Mouse (Mus musculus) embryonic facial prominence, embryonic 10.5 days (tissue): ENCODE results near the gene Ms4a18. TPM values are rescaled to one million over a fixed set of nuclear protein-coding genes. Genes with fewer than 3 reads are reported as not detected.
A peak's percentile ranks its signal among the peaks of the same experiment; 100 is the strongest.
"Not testable (repeated sequence)": the region's sequence is repeated elsewhere in the genome, so short reads cannot be mapped to it uniquely, and the experiment has no call there.

Source experiments
- DNase-seq: peaks from one replicate; pipeline ENCODE4 v3.0.0-alpha.2; 2017; ENCODE audit warnings: low spot score
- H3K27ac ChIP-seq: fragments of 300-500 bp; sonication (generic); replicated peaks from 2 replicates; pipeline ENCODE4 v1.5.1; 2016; ENCODE audit warnings: mild to moderate bottlenecking
- H3K27me3 ChIP-seq: fragments of 300-500 bp; sonication (generic); replicated peaks from 2 replicates; pipeline ENCODE4 v1.6.1; 2016; ENCODE audit warnings: low read depth, mild to moderate bottlenecking; ENCODE audit not compliant: poor library complexity, severe bottlenecking
- H3K36me3 ChIP-seq: fragments of 300-500 bp; sonication (generic); replicated peaks from 2 replicates; pipeline ENCODE4 v1.6.1; 2016; ENCODE audit warnings: mild to moderate bottlenecking, moderate library complexity
- H3K4me1 ChIP-seq: fragments of 300-500 bp; sonication (generic); 2 replicates; pipeline ENCODE4 v1.6.1; 2016
- H3K4me3 ChIP-seq: fragments of 300-500 bp; sonication (generic); 2 replicates; pipeline ENCODE4 v1.5.1; 2016; ENCODE audit warnings: mild to moderate bottlenecking, moderate library complexity
- H3K9me3 ChIP-seq: fragments of 300-500 bp; sonication (generic); 2 replicates; pipeline ENCODE4 v1.6.1; 2016; ENCODE audit warnings: mild to moderate bottlenecking
- WGBS: fragments of 180-500 bp; shearing (Covaris S2); methylation state at CpG from one replicate; pipeline ENCODE4 v1.1.7; 2016; 5-methylcytosine and 5-hydroxymethylcytosine counted together
- polyA plus RNA-seq: library from polyadenylated mRNA; unstranded; fragments of >200 nt; fragmentation: Nextera tagmentation; extraction: Ambion mirVana; gene quantifications from 2 replicates; pipeline ENCODE4 v1.2.1, GENCODE M21; 2016

The Ms4a18 gene
- not detected in 2 replicates for polyA plus RNA-seq

DNA sequence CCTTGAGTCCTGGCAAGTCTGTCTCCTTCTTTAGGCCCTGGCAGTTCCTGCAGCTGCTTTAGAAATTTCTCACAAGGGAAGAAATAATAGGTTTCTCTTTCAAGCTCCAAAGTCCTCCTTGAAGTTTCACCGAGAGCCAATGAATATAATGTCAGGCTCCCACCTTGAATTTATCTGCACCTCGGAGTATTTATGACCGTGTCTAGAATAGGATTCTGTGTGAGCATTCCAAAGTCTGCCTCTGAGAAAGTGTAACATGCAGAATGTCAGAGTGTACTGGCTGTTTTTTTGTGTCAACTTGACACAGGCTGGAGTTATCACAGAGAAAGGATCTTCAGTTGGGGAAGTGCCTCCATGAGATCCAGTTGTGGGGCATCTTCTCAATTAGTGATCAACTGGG, at the start of gene Ms4a18:
Ms4a18 (minus strand) TSS at position 141 of the 400 bp plus-strand sequence.
- 88% methylated on average over 3 of the region's 3 CpGs for WGBS
- no peaks in the 10 kb centered on the region for H3K9me3 ChIP-seq
- no peaks in the 10 kb centered on the region for H3K4me1 ChIP-seq
- no peak within 1 kb of the TSS for H3K27ac ChIP-seq
- H3K27me3 ChIP-seq: no peaks in the 10 kb centered on the region
- no peak within 1 kb of the TSS for H3K4me3 ChIP-seq
- no peaks in the 10 kb centered on the region for H3K36me3 ChIP-seq
- no peak for DNase-seq

DNA sequence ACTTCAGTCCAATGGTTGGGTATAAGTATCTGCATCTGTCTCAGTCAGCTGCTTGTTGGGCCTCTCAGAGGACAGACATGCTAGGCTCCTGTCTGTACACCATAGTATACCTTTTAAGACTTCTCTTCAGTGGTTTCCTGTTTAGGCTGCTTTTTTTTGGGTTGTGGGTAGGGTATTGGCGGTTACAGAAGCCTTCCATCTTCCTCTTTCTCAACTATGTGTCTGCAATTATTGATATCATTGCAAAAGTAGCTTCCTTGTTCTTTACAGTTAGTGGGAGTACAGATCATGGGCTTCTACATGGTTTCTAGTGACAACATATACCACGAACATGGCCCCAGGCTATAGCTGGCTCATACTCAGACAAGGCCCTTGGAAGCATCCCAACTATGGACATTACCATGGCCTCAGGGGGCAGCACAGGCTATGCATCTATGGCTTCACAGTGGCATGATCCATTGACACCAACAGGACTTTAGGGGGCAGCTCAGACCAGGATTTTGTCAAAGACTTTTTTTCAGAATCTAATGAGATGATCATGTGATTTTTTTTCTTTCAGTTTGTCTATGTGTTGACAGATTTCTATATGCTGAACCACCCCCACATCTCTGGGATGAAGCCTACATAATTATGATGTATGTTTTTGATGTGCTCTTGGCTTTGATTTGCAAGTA, 47.5 kb upstream of the Ms4a18 start:
- Histone ChIP-seq H3K4me1 (no peaks in the 10 kb centered on the region), H3K27me3 (no peaks in the 10 kb centered on the region), H3K36me3 (no peaks in the 10 kb centered on the region), H3K27ac (no peak overlapping the region), H3K4me3 (no peak overlapping the region), H3K9me3 (no peaks in the 10 kb centered on the region)
- DNase-seq: no peak
- 83% methylated on average over 2 of the region's 2 CpGs for whole genome bisulfite sequencing

DNA sequence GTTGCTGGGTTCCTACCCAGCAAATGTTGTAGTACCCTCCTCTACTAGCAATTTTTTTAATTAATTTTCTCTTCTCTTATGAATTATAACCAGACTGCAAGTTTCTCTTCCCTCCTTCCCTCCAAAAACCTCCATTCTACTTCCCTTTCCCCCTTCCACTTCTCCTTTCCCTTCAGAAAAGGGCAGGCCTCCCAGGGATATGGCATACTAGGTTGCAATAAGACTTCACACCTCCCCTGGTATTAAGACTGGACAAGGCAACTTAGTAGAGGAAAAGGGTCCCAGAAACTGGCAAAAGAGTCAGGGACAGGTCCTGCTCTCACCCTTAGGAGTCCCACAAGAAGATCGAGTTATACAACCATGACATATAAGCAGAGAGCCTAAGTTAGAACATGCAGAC, 43.1 kb upstream of the Ms4a18 start:
- Histone ChIP-seq H3K27ac (no peak overlapping the region), H3K36me3 (no peaks in the 10 kb centered on the region), H3K9me3 (no peaks in the 10 kb centered on the region), H3K4me3 (no peak overlapping the region), H3K27me3 (no peaks in the 10 kb centered on the region), H3K4me1 (no peaks in the 10 kb centered on the region)
- no peak for DNase-seq
- 87% methylated on average over 1 of the region's 1 CpGs for WGBS

DNA sequence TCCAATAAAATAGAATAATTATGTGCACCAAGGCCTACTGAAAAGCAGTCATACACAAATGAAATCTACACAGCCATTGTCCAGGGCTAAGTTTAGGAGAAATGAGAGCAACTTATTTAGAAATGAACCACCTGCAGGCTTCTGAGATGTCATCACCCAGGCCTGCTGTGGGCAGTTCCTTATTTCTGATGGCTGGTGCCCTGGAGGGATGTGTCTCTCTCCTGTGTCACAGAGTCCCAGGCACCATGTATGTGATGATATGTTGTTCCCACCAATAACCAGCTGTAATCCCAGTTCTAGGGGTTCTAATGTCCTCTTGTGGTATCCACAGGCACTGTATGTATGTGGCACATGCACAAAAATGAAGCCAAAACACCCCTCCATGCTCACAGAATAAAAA, 42.1 kb upstream of the Ms4a18 start:
- H3K27ac ChIP-seq: no peak overlapping the region
- no peak for DNase-seq
- no peak overlapping the region for H3K4me3 ChIP-seq
- H3K4me1 ChIP-seq: no peaks in the 10 kb centered on the region
- H3K36me3 ChIP-seq: no peaks in the 10 kb centered on the region
- no peaks in the 10 kb centered on the region for H3K27me3 ChIP-seq
- no peaks in the 10 kb centered on the region for H3K9me3 ChIP-seq

DNA sequence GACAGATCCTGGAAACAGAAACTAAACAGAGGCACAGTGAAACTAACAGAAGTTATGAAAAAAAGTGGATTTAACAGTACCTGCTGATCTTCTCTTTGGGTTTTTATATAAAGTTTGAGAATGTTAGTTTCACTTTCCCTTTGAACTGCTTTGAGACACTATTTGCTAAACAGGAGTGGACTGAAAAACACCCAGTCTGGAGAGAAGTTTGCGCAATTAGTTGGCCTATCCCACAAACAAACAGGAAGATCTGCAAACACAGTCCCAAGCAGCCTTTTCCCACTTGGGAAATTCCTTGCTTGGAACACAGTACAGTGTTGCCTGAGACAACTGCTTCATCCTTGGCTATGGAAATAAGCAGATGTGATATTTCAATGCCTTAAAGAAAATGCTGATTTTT, 37.9 kb upstream of the Ms4a18 start:
- H3K27ac ChIP-seq, H3K9me3 ChIP-seq, H3K4me3 ChIP-seq, DNase-seq, H3K36me3 ChIP-seq, H3K4me1 ChIP-seq, H3K27me3 ChIP-seq: not testable (repeated sequence)
- 92% methylated on average over 1 of the region's 1 CpGs for WGBS

DNA sequence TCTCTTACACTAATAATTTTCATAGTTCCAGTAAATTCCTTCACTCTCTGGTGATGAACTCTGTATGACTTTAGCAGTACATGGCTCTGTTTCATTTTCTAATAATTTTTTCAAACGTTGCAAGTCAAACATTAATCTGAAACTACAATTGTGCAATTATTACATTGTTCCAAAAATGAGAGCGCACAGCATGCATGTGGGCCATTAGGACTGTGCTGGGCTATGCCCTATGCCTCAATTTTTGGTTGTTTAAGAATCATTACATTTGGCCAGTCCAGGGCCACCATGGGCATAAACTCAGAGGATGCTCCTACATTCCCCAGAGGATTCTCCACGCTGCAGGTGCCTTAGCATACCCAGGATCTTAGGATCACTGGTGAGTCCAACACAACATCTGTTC, 35.4 kb upstream of the Ms4a18 start:
- H3K4me3 ChIP-seq: no peak overlapping the region
- 70% methylated on average over 3 of the region's 3 CpGs for WGBS
- H3K27me3 ChIP-seq: no peaks in the 10 kb centered on the region
- no peaks in the 10 kb centered on the region for H3K4me1 ChIP-seq
- no peaks in the 10 kb centered on the region for H3K9me3 ChIP-seq
- no peak for DNase-seq
- no peak overlapping the region for H3K27ac ChIP-seq
- no peaks in the 10 kb centered on the region for H3K36me3 ChIP-seq

DNA sequence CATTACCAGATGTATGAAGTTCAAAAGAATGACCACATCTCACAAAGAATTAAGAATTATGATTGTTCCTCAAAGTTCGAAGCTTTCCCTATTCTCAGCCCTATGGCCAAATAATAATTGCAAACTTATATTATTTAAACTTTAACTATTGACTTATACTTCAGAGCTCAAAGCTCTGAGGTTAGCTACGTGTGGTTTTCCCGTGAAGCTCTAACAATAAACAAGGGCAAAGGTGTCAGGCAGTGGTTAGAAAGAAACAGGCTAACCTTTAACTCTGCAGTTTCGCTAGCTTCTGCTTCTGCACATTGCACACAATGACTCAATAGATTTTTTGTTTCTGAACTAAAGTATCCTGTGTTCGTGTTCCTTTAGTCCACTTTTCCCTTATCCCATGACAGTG, 35.0 kb upstream of the Ms4a18 start:
- H3K9me3 ChIP-seq: no peaks in the 10 kb centered on the region
- 72% methylated on average over 5 of the region's 5 CpGs for WGBS
- no peak for DNase-seq

DNA sequence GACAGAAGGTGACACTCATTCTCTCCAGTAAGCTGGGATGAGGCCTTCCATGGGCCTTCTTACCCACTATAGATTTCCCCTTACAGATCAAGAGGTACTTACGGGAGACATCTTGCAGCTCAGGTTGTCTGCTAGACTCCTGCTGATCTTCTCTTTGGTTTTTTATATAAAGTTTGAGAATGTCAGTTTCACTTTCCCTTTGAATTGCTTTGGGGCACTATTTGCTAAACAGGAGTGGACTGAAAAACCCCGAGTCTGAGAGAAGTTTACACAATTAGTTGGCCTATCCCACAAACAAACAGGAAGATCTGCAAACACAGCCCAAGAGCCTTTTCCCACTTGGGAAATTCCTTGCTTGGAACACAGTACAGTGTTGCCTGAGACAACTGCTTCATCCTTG, 32.5 kb upstream of the Ms4a18 start:
- H3K4me3 ChIP-seq: no peak overlapping the region
- H3K36me3 ChIP-seq: no peaks in the 10 kb centered on the region
- DNase-seq: no peak
- H3K4me1 ChIP-seq: no peaks in the 10 kb centered on the region
- 76% methylated on average over 2 of the region's 2 CpGs for WGBS
- H3K27me3 ChIP-seq: peaks cover 6% of the 10 kb centered on the region; the same call in 1 of the 2 replicates
- H3K9me3 ChIP-seq: no peaks in the 10 kb centered on the region
- no peak overlapping the region for H3K27ac ChIP-seq

More for the DNA sequence above, 35.0 kb upstream of the Ms4a18 start:
- Histone ChIP-seq H3K4me3 (no peak overlapping the region), H3K4me1 (no peaks in the 10 kb centered on the region), H3K36me3 (no peaks in the 10 kb centered on the region), H3K27me3 (no peaks in the 10 kb centered on the region), H3K27ac (no peak overlapping the region)

DNA sequence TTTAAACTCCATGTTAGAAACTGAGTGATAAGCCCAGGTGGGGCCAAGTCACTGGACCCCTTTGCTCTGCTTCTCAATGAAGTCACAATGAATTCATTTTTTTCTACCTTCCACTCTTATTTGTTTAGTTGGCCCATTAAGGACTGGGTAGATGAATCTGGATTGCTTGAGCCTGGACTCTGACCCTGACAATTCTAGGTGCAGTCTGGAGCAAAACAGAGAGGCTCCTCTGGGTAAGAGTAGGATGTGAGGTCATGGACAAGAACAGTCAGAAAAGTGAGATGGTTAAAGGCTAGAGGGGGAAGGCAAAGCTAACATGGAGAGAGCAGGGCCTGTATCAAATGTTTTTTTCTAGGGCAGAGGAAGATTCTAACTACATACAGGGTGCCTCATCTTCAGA, 31.6 kb upstream of the Ms4a18 start:
- H3K27ac ChIP-seq: no peak overlapping the region
- no peaks in the 10 kb centered on the region for H3K36me3 ChIP-seq
- no peaks in the 10 kb centered on the region for H3K9me3 ChIP-seq
- H3K27me3 ChIP-seq: peaks cover 6% of the 10 kb centered on the region; the same call in 1 of the 2 replicates
- H3K4me1 ChIP-seq: peaks cover 5% of the 10 kb centered on the region; the same call in 1 of the 2 replicates
- no peak for DNase-seq
- no peak overlapping the region for H3K4me3 ChIP-seq

DNA sequence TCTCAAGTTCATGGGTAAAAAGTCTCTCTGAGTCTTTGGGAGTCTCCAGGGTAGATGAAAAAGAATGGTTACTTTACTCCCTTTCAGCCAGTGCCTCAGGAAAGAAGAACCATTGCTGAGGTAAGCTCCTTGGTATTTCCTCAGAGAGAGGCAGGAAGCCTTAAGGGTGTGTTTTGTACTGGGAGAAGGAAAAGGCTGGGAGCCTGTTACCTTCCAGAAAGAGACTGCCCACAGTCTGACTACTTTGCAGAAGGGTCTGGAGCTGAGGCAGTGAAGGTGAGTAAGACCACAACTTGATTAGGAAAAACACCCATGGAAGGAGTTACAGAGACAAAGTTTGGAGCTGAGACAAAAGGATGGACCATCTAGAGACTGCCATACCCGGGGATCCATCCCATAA, 30.7 kb upstream of the Ms4a18 start:
- H3K27ac ChIP-seq: no peak overlapping the region
- DNase-seq: no peak
- H3K9me3 ChIP-seq: no peaks in the 10 kb centered on the region
- peaks cover 6% of the 10 kb centered on the region; the same call in 1 of the 2 replicates for H3K27me3 ChIP-seq
- H3K4me3 ChIP-seq: no peak overlapping the region
- WGBS: 77% methylated on average over 1 of the region's 1 CpGs
- peaks cover 5% of the 10 kb centered on the region; the same call in 1 of the 2 replicates for H3K4me1 ChIP-seq
- no peaks in the 10 kb centered on the region for H3K36me3 ChIP-seq

DNA sequence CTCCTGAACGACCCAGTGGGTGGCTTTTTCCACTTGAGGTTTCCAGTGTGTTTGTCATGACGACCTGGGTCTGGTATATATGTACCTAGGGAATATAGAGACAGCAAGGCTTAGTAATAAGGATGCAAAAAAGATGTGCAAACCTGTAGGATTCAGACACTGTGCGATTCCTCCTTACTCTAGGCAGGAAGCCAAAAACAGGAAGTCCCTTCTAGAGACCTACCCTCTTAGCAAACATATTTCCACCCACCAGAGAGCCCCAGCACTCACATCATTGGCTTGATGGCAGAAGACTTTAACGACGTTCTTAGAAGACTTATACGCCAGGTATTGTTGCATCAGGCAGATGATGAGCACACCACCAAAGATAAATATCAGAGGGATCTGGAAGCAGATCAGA, 30.2 kb upstream of the Ms4a18 start:
- Histone ChIP-seq H3K36me3 (no peaks in the 10 kb centered on the region), H3K27ac (no peak overlapping the region), H3K4me1 (peaks cover 5% of the 10 kb centered on the region; the same call in 1 of the 2 replicates), H3K4me3 (no peak overlapping the region), H3K27me3 (peaks cover 6% of the 10 kb centered on the region; the same call in 1 of the 2 replicates), H3K9me3 (no peaks in the 10 kb centered on the region)
- no peak for DNase-seq
- 77% methylated on average over 6 of the region's 6 CpGs for WGBS

DNA sequence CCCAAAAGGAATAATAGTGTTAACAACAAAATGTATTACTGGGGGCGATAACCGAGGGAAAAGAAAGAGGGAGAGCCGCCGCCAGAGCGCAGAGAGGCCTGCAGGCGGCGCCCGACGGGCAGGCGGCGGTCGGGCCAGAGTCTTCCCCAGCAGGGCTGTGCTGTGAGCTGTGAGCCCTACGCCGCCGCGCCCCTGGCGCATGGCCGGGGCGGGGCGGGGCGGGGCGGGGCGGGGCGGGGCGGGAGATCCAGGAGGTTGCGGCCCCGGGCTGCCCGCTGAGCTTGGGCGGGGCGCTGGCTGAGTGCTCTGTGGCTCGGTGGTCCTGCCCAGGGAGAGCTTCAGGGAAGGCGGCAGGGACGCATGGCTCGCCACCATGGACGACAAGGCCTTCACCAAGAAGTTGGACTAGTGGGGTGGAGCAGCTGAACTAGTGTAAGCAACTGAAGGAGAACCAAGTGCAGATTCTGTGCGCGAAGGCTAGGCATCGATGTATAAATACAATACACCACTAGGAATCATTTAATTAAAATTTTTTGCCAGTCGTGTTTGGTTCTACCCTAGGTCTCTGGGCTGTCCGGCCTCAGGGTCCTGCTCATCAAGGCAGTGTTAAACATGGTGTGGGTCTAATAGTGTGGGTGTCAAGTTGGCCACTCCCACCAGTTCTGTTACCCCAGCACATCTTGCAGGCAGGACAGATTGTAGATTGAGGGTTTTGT, 27.3 kb upstream of the Ms4a18 start:
- DNase-seq: peak; percentile 87
- H3K9me3 ChIP-seq: no peaks in the 10 kb centered on the region
- H3K36me3 ChIP-seq: no peaks in the 10 kb centered on the region
- peaks cover 6% of the 10 kb centered on the region; the same call in 1 of the 2 replicates for H3K27me3 ChIP-seq
- H3K4me1 ChIP-seq: peaks cover 5% of the 10 kb centered on the region; the same call in 1 of the 2 replicates
- H3K27ac ChIP-seq: no peak overlapping the region; the same call in 1 of the 2 replicates
- 6% methylated on average over 40 of the region's 40 CpGs for WGBS
- H3K4me3 ChIP-seq: peak overlapping the region; percentile 54

DNA sequence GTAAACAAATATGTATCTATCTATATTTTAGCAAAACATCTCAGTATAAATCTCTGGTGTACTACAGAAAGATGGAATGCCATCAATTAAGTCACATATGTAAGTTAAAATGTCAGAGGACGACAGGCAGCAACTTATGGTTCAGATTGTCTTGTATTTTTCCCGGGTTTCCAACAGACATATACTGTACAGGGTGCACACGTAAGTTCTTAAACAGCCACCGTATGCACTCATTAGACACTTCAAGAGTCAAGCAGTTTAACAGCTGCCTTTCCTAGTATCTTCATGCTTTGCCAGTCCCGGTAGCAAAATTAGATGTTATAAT, 26.8 kb upstream of the Ms4a18 start:
- H3K4me3 ChIP-seq: peak overlapping the region; percentile 54
- DNase-seq: no peak
- no peak overlapping the region for H3K27ac ChIP-seq
- H3K27me3 ChIP-seq: peaks cover 6% of the 10 kb centered on the region; the same call in 1 of the 2 replicates
- H3K4me1 ChIP-seq: peaks cover 5% of the 10 kb centered on the region; the same call in 1 of the 2 replicates
- H3K36me3 ChIP-seq: no peaks in the 10 kb centered on the region
- H3K9me3 ChIP-seq: no peaks in the 10 kb centered on the region
- WGBS: 38% methylated on average over 5 of the region's 5 CpGs
